Mouse (Mus musculus): ENCODE measurements around the gene Ube4b.
A peak's percentile ranks its signal among the peaks of the same experiment; 100 is the strongest.
"Not testable (repeated sequence)": the region's sequence is repeated elsewhere in the genome, so short reads cannot be mapped to it uniquely, and the experiment has no call there.

Gene Ube4b

DNA sequence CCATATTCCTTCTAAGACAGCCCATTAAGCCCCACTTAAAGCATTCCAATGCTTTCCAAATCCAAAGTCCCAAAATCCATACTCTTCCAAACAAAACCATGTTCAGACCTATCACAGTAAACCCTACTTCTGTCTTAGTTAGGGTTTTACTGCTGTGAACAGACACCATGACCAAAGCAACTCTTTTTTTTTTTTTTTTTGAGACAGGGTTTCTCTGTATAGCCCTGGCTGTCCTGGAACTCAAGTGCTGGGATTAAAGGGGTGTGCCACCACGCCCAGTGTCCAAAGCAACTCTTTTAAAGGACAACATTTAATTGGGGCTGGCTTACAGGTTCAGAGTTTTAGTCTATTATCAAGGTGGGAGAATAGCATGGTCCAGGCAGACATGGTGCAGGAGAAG, 5.3 kb upstream of the Ube4b start:
- not testable (repeated sequence) for DNase-seq (ENCODE audit: low read depth)

DNA sequence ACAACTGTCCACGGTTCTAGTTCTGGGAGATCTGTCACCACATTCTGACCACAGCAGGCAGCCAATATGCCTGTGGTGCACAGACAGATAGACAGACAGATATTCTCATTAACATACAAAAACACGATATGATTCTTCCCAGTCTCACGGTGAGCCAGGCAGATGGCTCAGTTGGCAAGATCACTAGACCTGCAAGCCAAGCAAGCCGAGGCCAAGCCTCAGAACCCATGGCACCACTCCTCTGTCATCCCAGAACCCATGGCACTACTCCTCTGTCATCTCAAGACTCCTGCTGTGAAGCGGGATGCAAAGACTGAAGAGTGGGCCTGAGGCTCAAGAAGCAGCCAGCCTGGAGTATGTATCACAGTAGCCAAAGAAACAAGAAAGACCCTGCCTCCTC, 3.0 kb upstream of the Ube4b start:
- no peak for DNase-seq (ENCODE audit: low read depth)

DNA sequence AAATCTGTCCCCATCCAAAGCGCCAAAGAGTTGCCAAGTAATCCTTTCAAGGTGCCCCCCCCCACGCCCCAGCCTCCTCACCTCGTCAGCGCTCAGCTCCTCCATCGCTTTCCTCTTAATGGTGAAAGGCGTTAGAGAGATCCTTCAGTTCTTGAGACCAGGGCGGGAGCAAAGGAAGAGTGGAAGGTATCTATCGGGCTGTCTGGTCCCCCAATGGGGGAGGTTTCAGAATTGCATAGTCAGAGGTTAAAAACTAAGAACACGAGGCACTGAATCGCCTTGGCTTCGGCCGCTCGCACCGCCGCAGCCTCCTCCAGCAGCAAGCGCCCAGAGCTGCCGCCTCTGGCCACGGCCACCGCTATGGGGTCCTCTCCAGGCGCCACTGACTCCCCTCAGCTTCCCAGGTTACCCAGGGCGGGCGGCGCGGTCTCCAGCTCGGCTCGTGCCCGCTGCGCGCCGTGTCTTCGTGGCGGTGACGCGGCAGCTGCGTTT, 702 bp downstream of the Ube4b start:
- peak; percentile 64 for DNase-seq (ENCODE audit: low read depth)

DNA sequence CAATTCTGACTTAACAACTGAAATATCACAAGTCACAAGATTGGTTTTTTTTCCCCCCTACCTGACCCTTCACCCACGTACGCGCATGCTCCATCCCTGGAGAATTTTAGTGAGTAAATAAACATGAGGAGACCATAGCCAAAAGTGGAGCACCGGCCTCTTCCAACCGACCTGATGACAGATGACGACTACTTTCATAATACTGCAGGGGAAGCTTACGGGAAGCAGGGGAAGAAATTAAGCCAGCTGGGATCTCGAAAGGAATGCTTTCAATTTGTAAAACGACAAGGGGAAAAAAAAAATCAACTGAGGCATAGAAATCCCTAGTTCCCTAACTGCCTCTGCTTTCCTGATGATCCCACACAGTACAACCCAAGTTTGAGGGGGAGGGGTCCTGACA, 1.8 kb downstream of the Ube4b start:
- DNase-seq (ENCODE audit: low read depth) = no peak

DNA sequence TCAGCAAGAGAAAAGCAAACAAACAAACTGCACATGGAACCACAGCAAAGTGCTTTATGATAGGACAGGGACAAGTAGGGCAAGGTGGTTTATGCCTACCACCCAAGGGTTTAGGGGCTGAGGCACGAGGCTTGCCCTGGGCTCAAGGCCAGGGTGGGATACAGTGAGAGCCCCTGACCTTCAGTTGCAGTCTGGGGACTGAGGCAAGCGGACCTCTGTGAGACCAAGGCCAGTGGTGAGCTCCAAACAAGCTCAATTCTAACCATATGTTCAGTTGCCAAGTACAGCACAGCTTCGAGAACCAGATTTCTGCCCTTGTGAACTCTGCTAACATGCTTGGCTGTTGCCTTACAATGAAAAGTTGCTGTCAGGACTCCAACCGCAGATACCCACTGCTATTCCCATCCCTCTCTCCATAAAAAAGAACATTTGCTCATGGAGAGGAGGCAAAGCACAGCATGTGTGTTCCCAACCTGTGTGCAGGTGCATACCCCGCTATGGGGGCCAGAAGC, 8.6 kb downstream of the Ube4b start:
- DNase-seq (ENCODE audit: low read depth) = no peak

DNA sequence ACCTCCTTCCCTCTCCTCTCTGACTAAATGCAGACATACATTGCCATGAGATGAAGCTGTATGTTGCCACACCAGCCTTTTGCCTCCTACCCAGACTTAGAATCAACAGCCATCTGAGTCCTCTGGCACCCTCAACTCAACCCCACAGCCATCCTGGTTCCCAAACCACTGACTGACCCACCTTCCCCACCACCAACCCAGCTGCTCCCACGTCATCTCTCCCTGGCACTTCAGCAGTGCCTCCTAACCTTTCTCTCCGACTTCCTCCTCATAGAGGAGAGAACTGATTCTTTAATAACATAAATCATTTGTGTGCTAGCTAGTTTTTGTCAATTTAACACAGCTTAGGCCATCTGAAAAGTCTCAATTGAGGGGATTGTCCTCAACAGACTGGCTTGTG, 9.6 kb downstream of the Ube4b start:
- DNase-seq (ENCODE audit: low read depth) = no peak

DNA sequence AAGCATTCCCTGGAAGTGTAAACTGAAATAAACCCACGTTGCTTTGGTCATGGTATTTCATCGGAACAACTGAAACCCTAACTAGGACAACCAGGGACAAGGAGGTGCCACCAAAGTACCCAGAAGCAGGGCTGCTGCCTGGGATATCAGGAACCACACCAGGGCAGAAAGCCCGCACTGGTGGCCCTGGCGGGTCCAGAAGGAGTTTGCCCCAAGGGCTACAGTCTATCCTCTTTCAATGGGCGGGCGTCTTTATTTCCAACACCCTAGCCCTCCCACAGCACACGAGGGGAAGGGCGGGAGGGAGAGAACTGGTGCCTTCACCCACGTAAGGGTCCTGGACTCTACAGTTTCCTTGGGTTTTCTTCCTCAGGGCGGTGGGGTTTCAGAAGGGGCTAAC, 10.1 kb downstream of the Ube4b start:
- no peak for DNase-seq (ENCODE audit: low read depth)

DNA sequence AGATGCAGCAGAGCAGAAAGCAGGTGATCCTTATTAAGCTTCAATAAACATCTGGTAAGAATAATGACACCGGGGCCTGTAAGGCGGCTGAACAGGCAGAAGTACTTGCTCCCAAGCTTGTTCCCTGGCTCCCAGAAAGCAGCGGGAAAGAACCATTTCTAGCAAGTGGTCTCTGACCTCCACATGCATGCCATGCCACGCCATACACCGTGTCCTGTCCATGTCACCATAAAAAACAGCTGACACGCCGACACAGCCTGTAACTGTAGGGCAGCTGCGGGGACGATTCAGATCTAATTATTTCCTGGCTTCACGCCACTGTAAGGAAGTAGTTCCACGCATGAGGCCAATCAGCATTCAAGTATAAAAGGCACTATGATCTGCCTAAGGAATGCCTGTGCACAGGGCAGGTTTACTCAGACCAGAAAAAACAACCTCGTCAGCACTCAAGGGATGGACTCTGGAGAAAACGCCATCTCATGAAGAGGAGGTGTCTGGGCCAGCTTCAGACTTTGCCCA, 10.8 kb downstream of the Ube4b start:
- no peak for DNase-seq (ENCODE audit: low read depth)

DNA sequence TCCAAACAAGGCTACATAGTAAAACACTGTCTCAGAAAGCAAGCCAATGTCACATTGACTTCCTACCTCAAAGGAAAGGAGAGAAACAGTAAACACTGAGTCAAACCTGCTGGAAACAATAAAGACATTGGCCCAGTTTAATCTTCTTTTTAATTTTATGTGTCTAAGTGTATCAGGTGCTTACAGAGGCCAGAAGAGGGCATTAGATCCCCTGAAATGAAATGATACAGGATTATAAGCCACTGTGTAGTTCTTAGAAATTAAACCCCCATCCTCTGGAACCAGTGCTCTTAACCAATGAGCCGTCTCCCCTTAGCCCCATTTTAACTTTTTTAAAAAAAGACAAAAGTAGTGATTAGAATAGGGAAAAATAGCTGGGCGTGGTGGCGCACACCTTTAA, 12.3 kb downstream of the Ube4b start:
- DNase-seq (ENCODE audit: low read depth) = peak; percentile 41

DNA sequence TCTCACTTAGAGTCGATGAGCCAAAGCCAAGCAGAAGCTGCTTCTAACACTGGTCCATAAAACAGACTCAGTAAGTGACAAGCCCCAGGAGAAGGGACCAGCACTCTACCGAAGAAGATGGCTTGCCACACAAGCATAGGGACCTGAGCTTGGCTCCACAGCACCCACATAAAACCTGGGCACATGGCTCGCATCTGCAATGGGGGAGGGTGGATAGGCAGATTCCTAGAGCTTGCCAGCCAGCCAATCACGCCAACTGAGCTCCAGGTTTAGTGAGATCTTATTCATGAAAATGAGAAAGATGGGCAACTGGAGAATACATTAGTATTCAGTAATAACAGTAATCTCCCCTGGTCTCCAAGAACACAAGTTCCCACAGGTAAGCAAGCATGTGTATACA, 16.8 kb downstream of the Ube4b start:
- no peak for DNase-seq (ENCODE audit: low read depth)

DNA sequence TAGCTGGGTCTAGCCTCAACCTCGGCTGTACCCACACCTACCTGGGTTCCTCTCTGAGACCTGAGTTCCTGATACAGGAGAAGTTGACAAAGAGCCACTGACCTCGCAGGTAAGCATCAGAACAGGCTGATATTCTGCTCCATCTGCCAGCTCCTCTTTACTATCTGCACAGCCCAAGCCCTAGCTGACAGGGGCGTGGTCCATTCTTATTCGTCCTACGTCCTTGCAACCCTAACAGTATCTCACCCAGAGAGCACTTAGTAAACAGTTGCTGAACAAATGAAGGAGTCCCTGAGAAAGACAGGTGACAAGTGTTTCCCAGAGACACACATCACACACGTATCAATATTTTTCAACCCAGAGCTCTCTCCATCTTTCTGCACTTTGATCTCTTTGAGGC, 18.2 kb downstream of the Ube4b start:
- DNase-seq (ENCODE audit: low read depth) = no peak

DNA sequence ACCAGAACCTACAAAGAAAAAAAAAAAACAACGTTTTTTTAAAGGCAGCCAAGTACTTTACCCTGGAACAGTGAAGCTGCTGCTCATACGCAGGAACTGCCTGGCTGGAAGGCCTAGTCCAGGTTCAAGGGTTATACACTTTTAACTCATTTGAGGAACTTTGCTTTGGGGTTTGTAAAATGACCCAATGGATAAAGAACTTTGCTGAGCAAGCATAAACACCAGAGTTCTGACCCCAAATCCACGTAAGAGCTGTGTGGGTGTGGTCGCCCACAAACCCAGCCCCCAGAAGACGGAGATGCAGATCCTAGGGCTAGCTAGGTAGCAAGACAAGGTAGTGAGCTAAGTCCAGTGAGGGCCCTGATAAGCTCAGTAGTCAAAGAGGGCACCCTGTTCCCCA, 19.1 kb downstream of the Ube4b start:
- no peak for DNase-seq (ENCODE audit: low read depth)

DNA sequence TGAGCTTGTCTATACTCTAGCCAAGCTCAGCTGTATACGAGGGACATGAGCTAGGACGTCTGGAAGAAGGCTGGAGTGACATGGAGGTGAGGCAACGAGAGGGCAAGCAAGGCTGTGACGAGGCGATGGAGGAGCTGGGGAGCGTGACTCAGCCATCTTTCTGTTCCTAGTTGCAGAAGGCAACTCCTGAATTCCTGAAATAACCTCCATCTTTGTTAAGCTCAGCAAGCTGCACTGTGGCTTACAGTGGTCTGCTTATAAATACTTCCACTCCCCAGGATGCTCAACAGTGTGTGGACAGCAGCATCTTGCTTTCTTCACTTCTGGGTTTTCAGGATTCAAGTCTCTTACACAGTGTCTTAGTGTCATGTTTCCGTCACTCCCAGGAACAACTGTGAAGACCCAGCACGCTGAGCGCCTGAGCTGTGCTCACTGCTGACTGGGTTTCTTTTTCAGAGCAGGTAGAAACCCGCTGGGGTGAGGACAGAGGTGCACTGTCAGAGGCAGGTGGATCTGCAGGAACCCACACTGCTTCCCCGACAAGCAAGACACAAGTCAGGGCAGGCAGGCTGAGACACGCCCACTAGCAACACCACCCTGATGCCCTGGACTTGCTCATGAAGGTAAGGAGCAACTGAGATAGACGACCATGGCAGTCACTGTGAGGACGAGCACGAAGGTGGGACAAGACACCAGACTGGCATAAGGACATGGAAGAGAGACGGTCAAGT, 20.7 kb downstream of the Ube4b start:
- no peak for DNase-seq (ENCODE audit: low read depth)

DNA sequence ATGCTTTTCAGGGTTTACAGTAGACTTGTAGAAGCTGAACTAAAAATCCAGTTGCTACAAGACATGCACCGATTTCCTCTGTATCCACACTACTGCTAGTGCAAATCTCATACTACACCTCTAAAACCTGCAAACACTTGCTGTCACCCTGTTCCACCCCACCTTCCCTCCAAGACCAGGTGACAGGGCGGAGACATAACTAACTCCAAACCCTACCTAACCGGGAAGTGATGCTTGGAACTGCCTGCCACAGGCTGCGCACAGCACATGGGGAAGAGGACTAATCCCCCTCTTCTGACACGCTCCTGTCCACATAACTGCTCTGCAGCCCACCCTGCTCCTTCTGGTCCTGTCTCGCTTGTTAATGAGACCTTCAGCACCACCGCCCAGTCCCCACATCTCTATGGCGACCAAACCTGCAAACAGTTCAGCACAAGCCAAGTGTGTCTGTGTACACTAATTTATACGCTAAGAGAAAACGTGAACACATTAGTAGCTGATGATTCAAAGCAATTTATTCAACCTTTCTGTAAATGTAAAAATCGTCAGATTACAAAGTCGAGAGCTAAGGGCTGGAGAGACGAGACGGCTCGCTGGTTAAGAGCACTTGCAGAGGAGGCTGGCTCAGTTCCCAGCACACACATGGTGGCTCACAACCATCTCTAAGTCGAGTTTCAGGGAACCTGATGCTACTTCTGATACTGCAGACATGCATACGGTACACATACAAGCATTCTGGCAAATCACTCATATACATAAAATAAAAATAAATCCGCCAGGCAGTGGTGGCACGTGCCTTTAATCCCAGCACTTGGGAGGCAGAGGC, 21.7 kb downstream of the Ube4b start:
- no peak for DNase-seq (ENCODE audit: low read depth)

DNA sequence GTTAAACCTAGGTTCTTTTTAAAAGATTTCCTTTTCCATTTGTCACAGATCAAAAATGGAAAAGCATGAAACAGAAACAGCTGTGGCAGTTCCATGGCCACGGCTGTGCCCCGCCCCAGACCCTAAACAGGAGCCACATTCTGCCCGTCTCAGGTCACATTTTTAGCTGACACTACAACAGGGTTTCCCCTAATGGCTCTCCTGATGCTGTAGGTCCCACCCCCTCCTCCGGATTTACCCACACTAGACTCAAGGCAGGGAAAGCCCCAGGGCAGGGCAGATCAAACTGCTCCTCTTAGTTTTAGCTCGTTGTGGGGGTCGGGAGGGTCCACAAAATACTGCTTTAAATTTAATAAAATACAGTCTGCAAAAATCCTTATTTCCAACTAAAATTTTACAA, 23.5 kb downstream of the Ube4b start:
- peak; percentile 87 for DNase-seq (ENCODE audit: low read depth)

DNA sequence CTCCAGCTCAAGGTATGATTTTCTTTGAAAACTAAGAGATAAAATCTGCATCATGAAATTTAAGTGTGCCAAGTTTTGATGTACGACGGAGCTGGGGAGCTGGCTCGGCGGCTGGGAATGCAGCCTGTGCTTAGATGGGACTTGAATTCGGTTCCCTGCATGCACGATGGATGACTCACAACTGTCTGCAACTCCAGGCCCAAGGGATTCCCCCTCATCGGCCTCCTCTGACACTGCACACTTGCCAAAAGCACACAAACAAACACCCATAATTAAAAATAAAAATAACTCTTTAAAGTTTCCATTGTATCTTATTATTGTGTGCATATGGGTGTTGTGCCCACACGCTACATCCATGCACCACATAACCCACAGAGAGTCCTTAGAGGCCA, 25.0 kb downstream of the Ube4b start:
- peak; percentile 74 for DNase-seq (ENCODE audit: low read depth)

DNA sequence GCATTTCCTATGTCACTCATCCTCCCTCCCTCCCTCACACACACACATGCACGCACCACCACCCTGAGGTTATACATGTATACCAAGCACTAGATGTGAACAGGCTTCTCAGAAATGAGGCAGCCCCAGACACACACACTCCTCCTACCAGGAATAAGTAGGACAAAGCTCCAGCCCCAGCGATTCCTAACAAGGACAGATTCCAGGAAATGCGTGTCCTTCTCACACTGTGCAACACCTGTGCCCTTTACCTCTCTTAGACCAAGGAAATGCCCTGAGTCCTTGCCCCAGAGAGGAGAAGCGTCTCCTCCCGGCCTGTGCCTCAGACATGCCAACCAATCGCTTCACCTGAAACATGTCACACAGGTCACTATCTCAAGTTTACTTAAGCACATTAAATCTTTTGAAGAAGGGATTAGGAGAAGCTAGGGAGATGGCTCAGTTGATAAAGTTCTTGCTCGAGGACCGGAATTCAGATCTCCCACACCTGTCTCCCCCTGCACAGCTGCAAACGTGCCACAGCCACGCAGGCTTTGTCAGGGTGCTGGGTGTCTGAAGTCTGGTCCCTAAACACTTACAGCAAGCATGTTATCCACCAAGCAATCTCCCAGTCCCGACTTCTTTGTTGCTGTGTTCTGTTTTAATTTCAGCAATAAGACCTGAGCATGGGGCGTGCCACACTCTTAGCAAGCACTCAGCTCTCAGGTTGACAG, 25.5 kb downstream of the Ube4b start:
- peak; percentile 45 for DNase-seq (ENCODE audit: low read depth)

DNA sequence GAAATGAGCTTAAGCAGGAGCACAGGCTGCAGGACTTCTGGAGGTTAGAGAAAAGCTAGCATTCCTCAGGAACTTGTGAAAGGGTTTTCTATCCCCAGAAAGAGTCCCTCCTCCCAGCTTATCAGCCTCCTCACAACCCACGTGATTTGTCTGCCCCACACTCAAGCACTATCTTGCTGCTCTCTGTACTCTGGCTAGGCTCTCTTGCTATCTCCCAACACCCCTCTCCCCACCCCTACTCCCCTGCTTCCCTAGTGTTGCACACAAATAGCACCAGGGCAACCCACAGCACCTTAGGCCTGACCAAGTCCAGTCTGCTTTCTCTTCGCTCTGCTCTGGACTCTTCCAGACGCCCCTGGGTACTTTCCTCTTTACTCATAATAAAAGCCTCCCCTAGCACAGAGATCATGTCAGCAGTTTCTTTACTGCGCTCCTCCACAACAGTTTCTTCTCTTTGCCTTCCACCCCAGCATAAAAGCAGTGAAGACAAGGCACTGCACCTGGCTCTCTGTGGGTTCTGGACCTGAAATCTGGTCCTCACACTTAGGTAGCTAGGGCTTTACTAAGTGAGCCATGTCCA, 27.1 kb downstream of the Ube4b start:
- peak; percentile 62 for DNase-seq (ENCODE audit: low read depth)

DNA sequence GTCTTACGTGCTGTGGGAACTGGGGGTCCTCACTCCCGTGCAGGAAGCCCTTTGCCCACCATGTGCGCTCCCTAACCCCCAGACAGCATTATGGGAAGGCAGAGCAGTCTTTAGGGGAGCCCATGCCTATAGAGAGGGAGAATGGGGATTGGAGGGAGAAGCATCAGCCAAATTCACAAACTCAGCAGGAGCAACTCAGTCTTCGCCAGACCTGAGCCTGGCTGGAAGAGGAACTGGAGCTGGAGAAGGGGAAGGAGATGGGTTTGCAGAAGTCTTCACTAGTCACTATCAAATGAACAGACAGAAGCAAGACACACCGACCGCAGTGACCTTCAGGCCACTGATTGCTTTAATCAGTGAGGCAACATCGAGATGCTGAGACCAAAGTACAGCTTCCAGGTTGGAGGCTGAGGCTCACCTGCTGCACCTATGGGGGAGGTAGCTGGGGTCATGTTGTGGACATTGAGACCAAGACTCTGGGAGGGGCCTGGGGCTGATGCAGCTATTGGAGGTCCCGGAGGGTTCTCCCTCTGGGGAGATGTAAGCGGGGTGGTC, 28.3 kb downstream of the Ube4b start:
- no peak for DNase-seq (ENCODE audit: low read depth)

DNA sequence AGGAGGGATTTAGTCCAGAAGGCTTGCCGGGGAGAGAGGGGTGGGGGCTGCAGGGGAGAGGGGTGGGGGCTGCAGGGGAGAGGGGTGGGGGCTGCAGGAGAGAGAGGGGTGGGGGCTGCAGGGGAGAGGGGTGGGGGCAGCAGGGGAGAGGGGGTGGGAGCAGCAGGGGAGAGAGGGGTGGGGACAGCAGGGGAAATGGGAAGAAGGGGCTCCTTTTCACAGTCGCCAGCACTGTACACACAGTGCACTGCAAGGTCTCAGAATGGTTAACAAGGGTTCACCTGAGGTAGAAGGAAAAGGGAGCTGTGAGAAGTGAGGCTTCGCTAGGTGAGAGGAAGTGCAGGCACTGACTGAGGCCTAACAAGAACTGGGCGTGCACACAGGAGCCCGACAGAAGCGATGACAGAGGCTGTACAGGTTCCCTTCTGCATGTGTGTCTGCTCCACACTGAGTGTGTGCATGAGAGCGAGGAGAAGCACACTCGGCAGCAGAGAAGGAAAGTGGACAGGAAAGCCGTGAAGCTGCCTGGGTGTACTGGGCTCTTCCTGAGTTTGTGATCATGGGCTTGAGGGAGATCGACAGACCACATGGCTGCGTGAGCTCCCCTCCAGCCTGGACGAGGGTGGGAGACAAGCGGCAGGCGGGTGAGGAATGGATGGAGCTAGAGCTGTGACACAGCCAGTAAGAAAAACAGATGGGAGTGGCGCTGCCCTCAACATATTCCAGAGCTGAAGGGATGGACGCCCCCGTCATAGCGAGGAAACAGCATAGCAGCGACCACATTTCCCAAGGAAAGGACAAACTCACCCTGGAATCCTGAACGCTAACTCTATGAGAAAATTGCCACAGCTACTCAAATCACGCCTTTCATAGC, 29.9 kb downstream of the Ube4b start:
- no peak for DNase-seq (ENCODE audit: low read depth)

DNA sequence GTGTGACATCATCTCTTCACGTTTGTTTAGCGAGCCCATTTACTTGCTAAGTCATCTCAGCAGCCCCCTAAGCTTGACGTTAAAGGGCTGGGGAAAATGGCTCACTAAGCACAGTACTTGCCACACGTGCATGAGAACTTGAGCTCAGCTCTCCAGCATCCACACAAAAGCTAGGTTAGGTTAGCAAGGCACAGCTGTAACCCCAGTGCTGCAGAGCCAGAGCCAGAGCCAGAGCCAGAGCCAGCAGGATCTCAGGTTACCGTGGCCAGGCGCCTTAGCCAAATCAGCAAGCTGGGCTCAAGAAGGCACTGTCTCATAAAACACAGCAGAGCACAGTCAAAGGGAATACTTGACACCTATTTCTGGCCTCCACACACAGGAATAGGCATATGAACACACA, 31.0 kb downstream of the Ube4b start:
- no peak for DNase-seq (ENCODE audit: low read depth)

Measured in induced T-regulatory cell, adult 2 months (primary cell).